Mouse (Mus musculus): ENCODE data around the gene Ica1l. TPM values are rescaled to one million over a fixed set of nuclear protein-coding genes. Genes with fewer than 3 reads are reported as not detected.

The Ica1l gene
- polyA plus RNA-seq, 1 experiment from 2014 or later = 1.4 TPM

GRCm38 (mm10) chr1:60016136-60016611 is 26.8 kb downstream of the Ica1l start:
- no peak overlapping the region for H3K4me3 ChIP-seq (replicated peaks)
- H3K27ac ChIP-seq = no peak overlapping the region
- no peak for ATAC-seq (ENCODE audit: insufficient read depth, low FRiP score, low read depth)
- H3K9me3 ChIP-seq = no peaks in the 10 kb centered on the region
- H3K4me1 ChIP-seq = no peaks in the 10 kb centered on the region
- WGBS = 68% methylated on average over 5 of the region's 5 CpGs
- no peak overlapping the region for H3K9ac ChIP-seq
- H3K27me3 ChIP-seq (replicated peaks) = no peaks in the 10 kb centered on the region
- no peaks in the 10 kb centered on the region for H3K36me3 ChIP-seq
- no peak overlapping the region for H3K4me2 ChIP-seq

- Histone ChIP-seq H3K9me3 (no peaks in the 10 kb centered on the region), H3K9ac (no peak overlapping the region), H3K36me3 (no peaks in the 10 kb centered on the region), H3K27me3 (replicated peaks) (no peaks in the 10 kb centered on the region), H3K27ac (no peak overlapping the region), H3K4me1 (no peaks in the 10 kb centered on the region), H3K4me2 (no peak overlapping the region), H3K4me3 (replicated peaks) (no peak overlapping the region)
- no peak for ATAC-seq (ENCODE audit: insufficient read depth, low FRiP score, low read depth)
- WGBS = 80% methylated on average over 6 of the region's 6 CpGs
Measured at GRCm38 (mm10) chr1:60015511-60015910, 27.5 kb downstream of the Ica1l start.

- no peaks in the 10 kb centered on the region for H3K27me3 ChIP-seq (replicated peaks)
- no peak overlapping the region for H3K4me3 ChIP-seq (replicated peaks)
- no peak overlapping the region for H3K9ac ChIP-seq
- H3K27ac ChIP-seq = no peak overlapping the region
- no peaks in the 10 kb centered on the region for H3K4me1 ChIP-seq
- H3K4me2 ChIP-seq = no peak overlapping the region
- H3K9me3 ChIP-seq = no peaks in the 10 kb centered on the region
- ATAC-seq (ENCODE audit: insufficient read depth, low FRiP score, low read depth) = no peak
- WGBS = 87% methylated on average over 10 of the region's 10 CpGs
- H3K36me3 ChIP-seq = no peaks in the 10 kb centered on the region
Measured at GRCm38 (mm10) chr1:60013779-60014178, 29.2 kb downstream of the Ica1l start.

- H3K27ac ChIP-seq = no peak overlapping the region
- no peak overlapping the region for H3K4me3 ChIP-seq (replicated peaks)
- no peaks in the 10 kb centered on the region for H3K27me3 ChIP-seq (replicated peaks)
- ATAC-seq (ENCODE audit: insufficient read depth, low FRiP score, low read depth) = no peak
- H3K9me3 ChIP-seq = no peaks in the 10 kb centered on the region
- 73% methylated on average over 2 of the region's 2 CpGs for WGBS
- no peaks in the 10 kb centered on the region for H3K4me1 ChIP-seq
- no peak overlapping the region for H3K9ac ChIP-seq
- H3K4me2 ChIP-seq = no peak overlapping the region
- H3K36me3 ChIP-seq = no peaks in the 10 kb centered on the region
Measured at GRCm38 (mm10) chr1:60008743-60009142, 34.2 kb downstream of the Ica1l start.

- Histone ChIP-seq H3K4me2 (no peak overlapping the region), H3K9me3 (no peaks in the 10 kb centered on the region), H3K4me3 (replicated peaks) (no peak overlapping the region), H3K9ac (no peak overlapping the region), H3K36me3 (no peaks in the 10 kb centered on the region), H3K27me3 (replicated peaks) (no peaks in the 10 kb centered on the region), H3K4me1 (no peaks in the 10 kb centered on the region), H3K27ac (no peak overlapping the region)
- ATAC-seq (ENCODE audit: insufficient read depth, low FRiP score, low read depth) = no peak
- 83% methylated on average over 10 of the region's 10 CpGs for WGBS
Measured at GRCm38 (mm10) chr1:60007337-60007736, 35.6 kb downstream of the Ica1l start.

- no peaks in the 10 kb centered on the region for H3K9me3 ChIP-seq
- H3K4me2 ChIP-seq = no peak overlapping the region
- no peak overlapping the region for H3K27ac ChIP-seq
- ATAC-seq (ENCODE audit: insufficient read depth, low FRiP score, low read depth) = no peak
- H3K27me3 ChIP-seq (replicated peaks) = no peaks in the 10 kb centered on the region
- H3K9ac ChIP-seq = no peak overlapping the region
- no peaks in the 10 kb centered on the region for H3K4me1 ChIP-seq
- no peak overlapping the region for H3K4me3 ChIP-seq (replicated peaks)
- WGBS = 41% methylated on average over 2 of the region's 2 CpGs
- no peaks in the 10 kb centered on the region for H3K36me3 ChIP-seq
Measured at GRCm38 (mm10) chr1:60000319-60000718, 42.7 kb downstream of the Ica1l start.

GRCm38 (mm10) chr1:59997352-59997751 is 45.6 kb downstream of the Ica1l start:
- no peaks in the 10 kb centered on the region for H3K27me3 ChIP-seq (replicated peaks)
- ATAC-seq (ENCODE audit: insufficient read depth, low FRiP score, low read depth) = no peak
- no peak overlapping the region for H3K27ac ChIP-seq
- no peak overlapping the region for H3K9ac ChIP-seq
- H3K9me3 ChIP-seq = no peaks in the 10 kb centered on the region
- H3K4me1 ChIP-seq = no peaks in the 10 kb centered on the region
- no peak overlapping the region for H3K4me2 ChIP-seq
- no peaks in the 10 kb centered on the region for H3K36me3 ChIP-seq
- no peak overlapping the region for H3K4me3 ChIP-seq (replicated peaks)
- 35% methylated on average over 5 of the region's 5 CpGs for WGBS

GRCm38 (mm10) chr1:59995646-59996045 is 47.3 kb downstream of the Ica1l start:
- Histone ChIP-seq H3K4me3 (replicated peaks) (no peak overlapping the region), H3K36me3 (no peaks in the 10 kb centered on the region), H3K4me2 (no peak overlapping the region), H3K27ac (no peak overlapping the region), H3K27me3 (replicated peaks) (no peaks in the 10 kb centered on the region), H3K9ac (no peak overlapping the region), H3K4me1 (no peaks in the 10 kb centered on the region), H3K9me3 (no peaks in the 10 kb centered on the region)
- 44% methylated on average over 3 of the region's 3 CpGs for WGBS
- ATAC-seq (ENCODE audit: insufficient read depth, low FRiP score, low read depth) = no peak

- no peak overlapping the region for H3K4me2 ChIP-seq
- no peak overlapping the region for H3K27ac ChIP-seq
- peaks cover 2% of the 10 kb centered on the region; the same call in 1 of the 2 replicates for H3K36me3 ChIP-seq
- no peak overlapping the region for H3K4me3 ChIP-seq (replicated peaks)
- ATAC-seq (ENCODE audit: insufficient read depth, low FRiP score, low read depth) = no peak
- 85% methylated on average over 3 of the region's 3 CpGs for WGBS
- no peaks in the 10 kb centered on the region for H3K27me3 ChIP-seq (replicated peaks)
- no peaks in the 10 kb centered on the region for H3K4me1 ChIP-seq
- H3K9ac ChIP-seq = no peak overlapping the region
- no peaks in the 10 kb centered on the region for H3K9me3 ChIP-seq
Measured at GRCm38 (mm10) chr1:59987399-59988040, 55.5 kb downstream of the Ica1l start.

- Histone ChIP-seq H3K27me3 (replicated peaks) (no peaks in the 10 kb centered on the region), H3K36me3 (peaks cover 7% of the 10 kb centered on the region; the same call in 1 of the 2 replicates), H3K9ac (no peak overlapping the region), H3K27ac (no peak overlapping the region), H3K4me3 (replicated peaks) (no peak overlapping the region), H3K4me2 (no peak overlapping the region), H3K4me1 (no peaks in the 10 kb centered on the region), H3K9me3 (no peaks in the 10 kb centered on the region)
- no peak for ATAC-seq (ENCODE audit: insufficient read depth, low FRiP score, low read depth)
Measured at GRCm38 (mm10) chr1:59986626-59987025, 56.4 kb downstream of the Ica1l start.

- Histone ChIP-seq H3K4me3 (replicated peaks) (no peak overlapping the region), H3K9ac (no peak overlapping the region), H3K9me3 (no peaks in the 10 kb centered on the region), H3K27ac (no peak overlapping the region), H3K4me1 (no peaks in the 10 kb centered on the region), H3K27me3 (replicated peaks) (no peaks in the 10 kb centered on the region), H3K4me2 (no peak overlapping the region), H3K36me3 (peaks cover 4% of the 10 kb centered on the region; the same call in 1 of the 2 replicates)
- ATAC-seq (ENCODE audit: insufficient read depth, low FRiP score, low read depth) = no peak
- 82% methylated on average over 4 of the region's 4 CpGs for WGBS
Measured at GRCm38 (mm10) chr1:59967291-59967690, 75.7 kb downstream of the Ica1l start.

GRCm38 (mm10) chr1:59966171-59966785 is 76.7 kb downstream of the Ica1l start:
- no peak overlapping the region for H3K27ac ChIP-seq
- H3K36me3 ChIP-seq = peaks cover 4% of the 10 kb centered on the region; the same call in 1 of the 2 replicates
- H3K4me1 ChIP-seq = no peaks in the 10 kb centered on the region
- ATAC-seq (ENCODE audit: insufficient read depth, low FRiP score, low read depth) = no peak
- no peaks in the 10 kb centered on the region for H3K9me3 ChIP-seq
- H3K4me2 ChIP-seq = no peak overlapping the region
- no peaks in the 10 kb centered on the region for H3K27me3 ChIP-seq (replicated peaks)
- no peak overlapping the region for H3K4me3 ChIP-seq (replicated peaks)
- H3K9ac ChIP-seq = no peak overlapping the region
- whole genome bisulfite sequencing = 70% methylated on average over 6 of the region's 6 CpGs
